Mouse (Mus musculus) spleen, adult 2 months (tissue): ENCODE measurements around the gene Sult2b1.

ENCODE experiments used
- CTCF ChIP-seq: fragments of 200-500 bp; IDR thresholded peaks from 2 replicates; pipeline ENCODE4 v1.5.1; 2011; ENCODE audit warnings: mild to moderate bottlenecking, inconsistent platforms; ENCODE audit not compliant: insufficient read depth, insufficient read length, insufficient replicate concordance; ENCODE audit errors: extremely low read depth
- POLR2A ChIP-seq: fragments of 200-500 bp; IDR thresholded peaks from 2 replicates; pipeline ENCODE4 v1.6.1; 2011; ENCODE audit warnings: low read depth, low read length, inconsistent platforms

DNA sequence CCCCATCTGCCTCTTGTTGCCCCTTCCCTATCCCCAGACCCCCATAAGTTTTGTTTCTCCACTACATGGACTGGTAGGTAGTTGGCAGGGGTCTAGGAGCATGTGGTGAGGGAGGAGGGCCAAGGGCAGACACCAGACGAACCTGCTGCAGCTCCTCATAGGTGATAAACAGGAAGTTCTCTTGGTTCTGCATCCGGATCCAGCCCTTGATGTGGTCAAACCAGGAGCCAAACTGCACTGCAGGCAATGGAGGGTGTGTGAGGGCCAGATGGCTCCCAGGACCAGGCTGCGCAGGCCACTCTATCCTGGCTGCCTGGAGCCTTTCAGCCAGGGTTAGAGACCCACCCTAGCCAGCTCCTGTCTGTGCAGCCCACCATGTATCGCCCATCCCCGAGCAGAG lies 51.0 kb downstream of the Sult2b1 start:
- TF ChIP-seq CTCF (no peak), POLR2A (0 out of 2 replicates have a peak, but pooled peaks have one; percentile 8)
